Mouse (Mus musculus): ENCODE measurements around the gene Dot1l.

GRCm38 (mm10) chr10:80790761-80791404 lies 35.9 kb downstream of the Dot1l start:
- TF ChIP-seq POLR2A (IDR thresholded peaks at IDR 0.05; ENCODE audit: low read depth, low read length): no peak
- TF ChIP-seq CTCF (conservative IDR thresholded peaks at IDR 0.05; ENCODE audit: insufficient read depth, insufficient read length, low read depth, low read length): no peak

Measured in kidney, adult 2 months (tissue).